Mouse (Mus musculus) megakaryocyte, embryonic 14.5 days (primary cell): Measurements from ENCODE around the gene Ceacam16.

Source experiments
- FLI1 ChIP-seq: IDR thresholded peaks from 2 replicates; pipeline ENCODE4 v1.6.1; 2012; ENCODE audit warnings: low read length, inconsistent platforms, mixed read lengths
- GATA1 ChIP-seq: IDR thresholded peaks from 3 replicates; pipeline ENCODE4 v1.6.1; 2012; ENCODE audit warnings: mixed read lengths, low read length, inconsistent platforms, borderline replicate concordance

DNA sequence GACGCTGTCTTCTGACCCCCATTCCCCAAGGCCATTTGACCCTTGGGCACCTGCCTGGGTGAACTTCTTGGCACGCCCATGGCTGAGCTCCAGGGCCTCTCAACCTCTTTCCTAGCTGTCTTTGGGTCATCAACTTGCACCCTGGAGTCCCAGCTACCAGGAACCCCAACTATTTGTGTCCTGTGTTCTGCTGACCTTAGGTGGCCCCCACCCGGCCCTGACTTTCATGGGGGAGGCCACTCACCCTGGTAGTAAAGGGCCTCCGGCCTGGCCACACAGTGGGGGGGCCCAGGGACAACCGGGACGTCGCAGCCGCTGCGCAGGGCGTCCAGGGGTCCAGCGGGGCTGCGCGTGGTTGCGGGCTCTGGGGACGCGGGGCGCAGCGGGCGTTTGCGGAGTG, 38.9 kb downstream of the Ceacam16 start:
- no peak for TF ChIP-seq FLI1
- no peak for TF ChIP-seq GATA1
